Mouse (Mus musculus) midbrain, embryonic 14.5 days (tissue): ENCODE measurements around the gene Glod5. TPM values are rescaled to one million over a fixed set of nuclear protein-coding genes. Genes with fewer than 3 reads are reported as not detected.

Experiments
- ATAC-seq: fragments of 200-750 bp; cut with Nextera tagmentation; 2 replicates; pipeline ENCODE4 v1.8.0; 2017; ENCODE audit warnings: moderate number of reproducible peaks, moderate library complexity; ENCODE audit not compliant: low FRiP score, low TSS enrichment
- DNase-seq: peaks from one replicate; pipeline ENCODE4 v3.0.0-alpha.2; 2015
- H3K27ac ChIP-seq: fragments of 300-500 bp; sonication (generic); replicated peaks from 2 replicates; pipeline ENCODE4 v1.5.1; 2014; ENCODE audit warnings: mild to moderate bottlenecking, low read depth, low read length, moderate library complexity
- H3K27me3 ChIP-seq: fragments of 300-500 bp; sonication (generic); 2 replicates; pipeline ENCODE4 v1.6.1; 2014; ENCODE audit warnings: low read length, control low read depth, mixed read lengths; ENCODE audit not compliant: control insufficient read depth, insufficient read depth
- H3K36me3 ChIP-seq: fragments of 300-500 bp; sonication (generic); 2 replicates; pipeline ENCODE4 v1.6.1; 2014; ENCODE audit warnings: low read length, control low read depth; ENCODE audit not compliant: control insufficient read depth, insufficient read depth
- H3K4me1 ChIP-seq: fragments of 300-500 bp; sonication (generic); 2 replicates; pipeline ENCODE4 v1.6.1; 2014; ENCODE audit warnings: mild to moderate bottlenecking, antibody characterized with exemption, low read length, control low read depth; ENCODE audit not compliant: control insufficient read depth, insufficient read depth
- H3K4me2 ChIP-seq: fragments of 300-500 bp; sonication (generic); 2 replicates; pipeline ENCODE4 v1.6.1; 2014; ENCODE audit warnings: mild to moderate bottlenecking, low read length, moderate library complexity
- H3K4me3 ChIP-seq: fragments of 300-500 bp; sonication (generic); replicated peaks from 2 replicates; pipeline ENCODE4 v1.5.1; 2014; ENCODE audit warnings: low read depth, low read length
- H3K9ac ChIP-seq: fragments of 300-500 bp; sonication (generic); replicated peaks from 2 replicates; pipeline ENCODE4 v1.6.1; 2014; ENCODE audit warnings: mild to moderate bottlenecking, low read length, moderate library complexity
- H3K9me3 ChIP-seq: fragments of 300-500 bp; sonication (generic); 2 replicates; pipeline ENCODE4 v1.6.1; 2016; ENCODE audit warnings: low read length, control low read depth, mixed read lengths; ENCODE audit not compliant: control insufficient read depth
- WGBS: fragments of 180-500 bp; shearing (Covaris S2); extraction: QIAGEN DNeasy Blood & Tissue Kit; methylation state at CpG from one replicate; pipeline ENCODE4 v1.1.7; 2014; 5-methylcytosine and 5-hydroxymethylcytosine counted together
- polyA plus RNA-seq: library from polyadenylated mRNA; unstranded; fragments of >200 nt; fragmentation: Nextera tagmentation; extraction: Ambion mirVana; gene quantifications from 2 replicates; pipeline ENCODE4 v1.2.1, GENCODE M21; 2014

Gene Glod5
- polyA plus RNA-seq, 1 experiment from 2014 or later, result not detected

- H3K27ac ChIP-seq, result no peak overlapping the region
- H3K4me2 ChIP-seq, result no peak overlapping the region
- H3K36me3 ChIP-seq, result no peaks in the 10 kb centered on the region
- no peaks in the 10 kb centered on the region for H3K4me1 ChIP-seq
- H3K9ac ChIP-seq, result no peak overlapping the region
- no peak for ATAC-seq
- no peaks in the 10 kb centered on the region for H3K9me3 ChIP-seq
- WGBS, result 55% methylated on average over 8 of the region's 8 CpGs
- H3K27me3 ChIP-seq, result no peaks in the 10 kb centered on the region
- DNase-seq, result no peak
- H3K4me3 ChIP-seq, result no peak overlapping the region
Observed at GRCm38 (mm10) chrX:7992379-7993067, 25.8 kb downstream of the Glod5 start.

- H3K4me1 ChIP-seq, result no peaks in the 10 kb centered on the region
- H3K27me3 ChIP-seq, result no peaks in the 10 kb centered on the region
- WGBS, result 86% methylated on average over 7 of the region's 7 CpGs
- H3K4me2 ChIP-seq, result no peak overlapping the region
- no peak overlapping the region for H3K27ac ChIP-seq
- no peaks in the 10 kb centered on the region for H3K36me3 ChIP-seq
- no peak overlapping the region for H3K9ac ChIP-seq
- no peaks in the 10 kb centered on the region for H3K9me3 ChIP-seq
- DNase-seq (no peak), ATAC-seq (no peak)
- H3K4me3 ChIP-seq, result no peak overlapping the region
Observed at GRCm38 (mm10) chrX:7981368-7981767, 36.9 kb downstream of the Glod5 start.

- Histone ChIP-seq H3K4me2 (no peak within 1 kb of the TSS), H3K4me1 (no peaks in the 10 kb centered on the region), H3K4me3 (no peak within 1 kb of the TSS), H3K9ac (no peak within 1 kb of the TSS), H3K27me3 (no peaks in the 10 kb centered on the region), H3K27ac (no peak within 1 kb of the TSS), H3K9me3 (no peaks in the 10 kb centered on the region), H3K36me3 (no peaks in the 10 kb centered on the region)
- no peak for ATAC-seq
- 96% methylated on average over 9 of the region's 11 CpGs for WGBS
- DNase-seq, result no peak
Observed at GRCm38 (mm10) chrX:7977892-7978291, 40.4 kb downstream of the Glod5 start, which contains the start of gene Gata1. Gene Gata1 (minus strand): TSS chrX:7978071.

- ATAC-seq (no peak), DNase-seq (no peak)
- no peaks in the 10 kb centered on the region for H3K9me3 ChIP-seq
- WGBS, result 45% methylated on average over 4 of the region's 4 CpGs
- no peak overlapping the region for H3K9ac ChIP-seq
- H3K27me3 ChIP-seq, result no peaks in the 10 kb centered on the region
- no peaks in the 10 kb centered on the region for H3K4me1 ChIP-seq
- H3K36me3 ChIP-seq, result no peaks in the 10 kb centered on the region
- no peak overlapping the region for H3K4me2 ChIP-seq
- no peak overlapping the region for H3K27ac ChIP-seq
- no peak overlapping the region for H3K4me3 ChIP-seq
Observed at GRCm38 (mm10) chrX:7971292-7971691, 47.0 kb downstream of the Glod5 start.

GRCm38 (mm10) chrX:7968899-7969298, 49.4 kb downstream of the Glod5 start:
- no peak for DNase-seq
- H3K4me2 ChIP-seq, result no peak overlapping the region

GRCm38 (mm10) chrX:7968226-7968625, 50.1 kb downstream of the Glod5 start:
- no peak overlapping the region for H3K4me2 ChIP-seq
- H3K9me3 ChIP-seq, result no peaks in the 10 kb centered on the region
- H3K9ac ChIP-seq, result no peak overlapping the region
- no peak for DNase-seq
- H3K4me1 ChIP-seq, result no peaks in the 10 kb centered on the region
- WGBS, result 83% methylated on average over 8 of the region's 8 CpGs
- H3K27ac ChIP-seq, result no peak overlapping the region
- no peaks in the 10 kb centered on the region for H3K36me3 ChIP-seq
- H3K27me3 ChIP-seq, result no peaks in the 10 kb centered on the region
- no peak overlapping the region for H3K4me3 ChIP-seq
- no peak for ATAC-seq

More at GRCm38 (mm10) chrX:7968899-7969298, 49.4 kb downstream of the Glod5 start:
- no peak for ATAC-seq
- WGBS, result 92% methylated on average over 3 of the region's 3 CpGs
- Histone ChIP-seq H3K9me3 (no peaks in the 10 kb centered on the region), H3K4me3 (no peak overlapping the region), H3K9ac (no peak overlapping the region), H3K27ac (no peak overlapping the region), H3K27me3 (no peaks in the 10 kb centered on the region), H3K36me3 (no peaks in the 10 kb centered on the region), H3K4me1 (no peaks in the 10 kb centered on the region)

- H3K9me3 ChIP-seq, result no peaks in the 10 kb centered on the region
- H3K4me3 ChIP-seq, result no peak overlapping the region
- H3K9ac ChIP-seq, result no peak overlapping the region
- H3K27ac ChIP-seq, result no peak overlapping the region
- WGBS, result 82% methylated on average over 9 of the region's 9 CpGs
- ATAC-seq, result no peak
- DNase-seq, result no peak
- H3K4me2 ChIP-seq, result no peak overlapping the region
- H3K27me3 ChIP-seq, result no peaks in the 10 kb centered on the region
- H3K4me1 ChIP-seq, result no peaks in the 10 kb centered on the region
- H3K36me3 ChIP-seq, result no peaks in the 10 kb centered on the region
Observed at GRCm38 (mm10) chrX:7967596-7968201, 50.6 kb downstream of the Glod5 start.

- Histone ChIP-seq H3K4me3 (no peak overlapping the region), H3K9ac (no peak overlapping the region), H3K27me3 (no peaks in the 10 kb centered on the region), H3K27ac (no peak overlapping the region), H3K36me3 (no peaks in the 10 kb centered on the region), H3K4me2 (no peak overlapping the region), H3K9me3 (no peaks in the 10 kb centered on the region), H3K4me1 (no peaks in the 10 kb centered on the region)
- DNase-seq (no peak), ATAC-seq (no peak)
- WGBS, result 78% methylated on average over 4 of the region's 4 CpGs
Observed at GRCm38 (mm10) chrX:7966161-7966560, 52.1 kb downstream of the Glod5 start.
